Mouse (Mus musculus) ES-E14 (cell line): ENCODE measurements around the gene Tprkb. TPM values are rescaled to one million over a fixed set of nuclear protein-coding genes. Genes with fewer than 3 reads are reported as not detected.
"Not testable (repeated sequence)": the region's sequence is repeated elsewhere in the genome, so short reads cannot be mapped to it uniquely, and the experiment has no call there.

Experiments used
- DNase-seq: peaks from one replicate; pipeline ENCODE4 v3.0.0-alpha.2; 2013; ENCODE audit warnings: low read depth, low spot score
- H3K27ac ChIP-seq: 2 replicates; pipeline ENCODE4 v1.5.1; 2012; ENCODE audit warnings: low read depth, mild to moderate bottlenecking, low read length, moderate library complexity, mixed read lengths; ENCODE audit not compliant: poor library complexity, insufficient read depth, severe bottlenecking
- H3K36me3 ChIP-seq: 2 replicates; pipeline ENCODE4 v1.6.1; 2012; ENCODE audit warnings: mild to moderate bottlenecking, low read length, moderate library complexity, mixed read lengths; ENCODE audit not compliant: control insufficient read depth, poor library complexity, insufficient read depth, severe bottlenecking
- H3K4me1 ChIP-seq, 2 experiments: fragments of 150-350 bp in 1 of 2; sonication (generic) in 1 of 2; 2 replicates each; pipeline ENCODE4 v1.6.1; 2012; ENCODE audit warnings: low read length in 2 of 2, mild to moderate bottlenecking in 1 of 2, mixed read lengths in 1 of 2; ENCODE audit not compliant: control insufficient read depth in 2 of 2, insufficient read depth in 2 of 2, poor library complexity in 1 of 2
- H3K4me3 ChIP-seq, 2 experiments: fragments of 150-350 bp in 1 of 2; sonication (generic) in 1 of 2; 2 replicates each; pipeline ENCODE4 v1.5.1; 2012; ENCODE audit warnings: low read length in 2 of 2, low read depth in 1 of 2, mild to moderate bottlenecking in 1 of 2, mixed read lengths in 1 of 2; ENCODE audit not compliant: insufficient read depth in 1 of 2, poor library complexity in 1 of 2, severe bottlenecking in 1 of 2
- H3K9ac ChIP-seq: 2 replicates; pipeline ENCODE4 v1.6.1; 2012; ENCODE audit warnings: low read depth, mild to moderate bottlenecking, low read length, mixed read lengths; ENCODE audit not compliant: poor library complexity, insufficient read depth, severe bottlenecking
- H3K9me3 ChIP-seq: fragments of 150-350 bp; sonication (generic); 2 replicates; pipeline ENCODE4 v1.6.1; 2012; ENCODE audit warnings: low read depth, mild to moderate bottlenecking, low read length; ENCODE audit not compliant: control insufficient read depth, insufficient read depth
- CHD2 ChIP-seq: IDR thresholded peaks from 2 replicates; pipeline ENCODE4 v1.6.1; 2014; ENCODE audit warnings: mild to moderate bottlenecking, low read depth, low read length, inconsistent platforms
- HCFC1 ChIP-seq: IDR thresholded peaks from 2 replicates; pipeline ENCODE4 v1.6.1; 2012; ENCODE audit warnings: low read length, inconsistent platforms, borderline replicate concordance; ENCODE audit not compliant: insufficient read depth
- MAFK ChIP-seq: IDR thresholded peaks from 2 replicates; pipeline ENCODE4 v1.6.1; 2014; ENCODE audit warnings: mild to moderate bottlenecking, low read depth, low read length, inconsistent platforms; ENCODE audit not compliant: insufficient read depth
- ZC3H11A ChIP-seq: IDR thresholded peaks from 2 replicates; pipeline ENCODE4 v1.6.1; 2012; ENCODE audit warnings: low read depth, mild to moderate bottlenecking, inconsistent platforms, low read length, borderline replicate concordance
- ZNF384 ChIP-seq: IDR thresholded peaks from 2 replicates; pipeline ENCODE4 v1.6.1; 2012; ENCODE audit warnings: low read depth, low read length, inconsistent platforms
- in situ Hi-C, 2 experiments: fragments of 600-800 bp; cut with MboI; formaldehyde crosslinking; loops; one replicate each; pipeline ENCODE4 v1.15.1; 2025; ENCODE audit warnings: low sequenced_read_pairs in 2 of 2, inconsistent platforms in 1 of 2; ENCODE audit not compliant: unreplicated experiment in 2 of 2
- total RNA-seq: library from RNA; depleted of rRNA; stranded (reverse); fragments of 300-350 nt; gene quantifications from 2 replicates; pipeline ENCODE4 v1.2.3, GENCODE M21; 2012

Gene Tprkb
- total RNA-seq, 1 experiment, result 25.3 TPM

DNA sequence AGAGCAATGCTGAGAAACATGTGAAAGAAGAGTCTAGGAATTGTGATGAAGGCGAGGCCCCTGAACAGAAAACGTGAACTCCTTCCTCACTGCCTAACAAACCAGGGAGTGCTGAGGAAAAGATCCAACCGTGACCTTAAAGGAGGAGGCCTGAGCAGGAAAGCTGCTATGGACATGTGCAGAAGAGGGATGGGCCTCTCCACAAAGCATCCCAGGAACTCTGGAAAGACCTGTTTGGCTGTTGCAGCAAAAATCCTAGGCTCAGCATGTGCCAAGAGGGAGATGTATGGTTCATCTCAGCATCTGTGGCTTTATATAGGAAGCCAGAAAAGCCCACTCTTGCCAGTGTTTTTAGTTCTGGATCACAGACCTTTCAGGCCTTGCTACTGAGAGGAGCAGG lies 61.0 kb downstream of the Tprkb start:
- no peaks in the 10 kb centered on the region for H3K9me3 ChIP-seq
- no peaks in the 10 kb centered on the region for H3K36me3 ChIP-seq
- no peak overlapping the region for H3K9ac ChIP-seq
- H3K4me3 ChIP-seq, result no peak overlapping the region
- no peak for TF ChIP-seq ZNF384
- TF ChIP-seq ZC3H11A, result no peak
- TF ChIP-seq HCFC1, result no peak
- no peak for TF ChIP-seq CHD2
- TF ChIP-seq MAFK, result no peak
- no peaks in the 10 kb centered on the region for H3K4me1 ChIP-seq
- H3K27ac ChIP-seq, result no peak overlapping the region
- in situ Hi-C loops, result no loop called here
- no peak for DNase-seq

DNA sequence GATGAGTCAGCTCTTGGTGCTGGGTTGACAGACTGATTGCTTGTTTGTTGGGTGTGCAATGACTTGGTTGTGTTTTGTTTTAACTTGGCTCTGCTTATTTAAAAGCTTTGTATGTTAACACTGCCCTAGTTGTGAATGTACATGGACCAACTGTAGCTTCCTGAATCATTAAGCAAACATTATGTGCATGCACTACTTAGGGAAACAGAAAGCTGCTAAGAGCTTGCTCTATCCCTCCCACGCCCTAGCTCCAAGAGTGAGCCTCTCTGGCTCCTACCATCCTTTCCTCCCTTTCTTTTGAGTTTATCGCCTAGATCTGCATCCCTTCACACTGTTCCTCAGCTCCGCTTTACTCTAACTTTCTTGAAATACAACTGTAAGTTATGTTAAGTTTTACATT lies 61.7 kb downstream of the Tprkb start:
- H3K4me3 ChIP-seq, result no peak overlapping the region
- TF ChIP-seq ZC3H11A, result no peak
- TF ChIP-seq ZNF384, result no peak
- TF ChIP-seq HCFC1, result no peak
- H3K27ac ChIP-seq, result no peak overlapping the region
- no peak overlapping the region for H3K9ac ChIP-seq
- in situ Hi-C loops, result no loop called here
- H3K9me3 ChIP-seq, result no peaks in the 10 kb centered on the region
- H3K36me3 ChIP-seq, result no peaks in the 10 kb centered on the region
- DNase-seq, result no peak
- no peaks in the 10 kb centered on the region for H3K4me1 ChIP-seq

DNA sequence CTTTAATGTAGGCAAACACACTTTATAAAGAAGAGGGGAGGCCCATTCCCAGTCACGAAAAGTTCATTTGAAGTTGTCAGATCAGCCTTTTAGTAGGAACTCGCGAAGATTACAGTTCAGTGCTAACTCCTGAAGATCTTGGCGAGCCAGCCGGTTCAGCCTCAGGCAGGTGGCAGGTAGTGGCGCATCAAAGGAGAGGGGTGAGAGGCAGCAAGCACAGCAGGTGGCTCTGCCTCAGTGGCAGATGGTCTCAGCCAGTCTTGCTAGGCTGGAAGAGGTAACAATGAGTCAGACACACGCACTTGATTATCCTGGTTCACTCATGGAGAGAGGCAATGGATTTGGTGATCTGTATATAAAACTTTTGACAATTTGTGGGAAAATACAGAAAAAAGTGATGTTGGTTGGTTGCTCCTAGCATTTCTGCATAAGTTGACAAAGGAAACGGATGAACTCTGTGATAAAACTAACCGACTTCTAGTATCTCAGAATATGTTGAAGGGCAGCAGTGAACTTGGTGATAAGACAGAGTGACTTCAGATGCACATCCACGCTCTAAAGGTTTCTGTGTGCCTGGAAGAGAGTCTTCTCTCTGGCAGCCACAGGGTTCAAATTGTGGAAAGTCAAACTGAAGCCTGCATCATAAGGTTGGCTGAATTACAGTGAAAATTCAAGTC lies 63.4 kb downstream of the Tprkb start:
- no peak overlapping the region for H3K27ac ChIP-seq
- TF ChIP-seq MAFK (no peak), CHD2 (no peak), ZNF384 (no peak), ZC3H11A (no peak), HCFC1 (no peak)
- no peaks in the 10 kb centered on the region for H3K4me1 ChIP-seq
- no peak overlapping the region for H3K4me3 ChIP-seq
- in situ Hi-C loops, result no loop called here
- H3K9ac ChIP-seq, result no peak overlapping the region
- no peaks in the 10 kb centered on the region for H3K36me3 ChIP-seq
- no peaks in the 10 kb centered on the region for H3K9me3 ChIP-seq
- DNase-seq, result no peak

DNA sequence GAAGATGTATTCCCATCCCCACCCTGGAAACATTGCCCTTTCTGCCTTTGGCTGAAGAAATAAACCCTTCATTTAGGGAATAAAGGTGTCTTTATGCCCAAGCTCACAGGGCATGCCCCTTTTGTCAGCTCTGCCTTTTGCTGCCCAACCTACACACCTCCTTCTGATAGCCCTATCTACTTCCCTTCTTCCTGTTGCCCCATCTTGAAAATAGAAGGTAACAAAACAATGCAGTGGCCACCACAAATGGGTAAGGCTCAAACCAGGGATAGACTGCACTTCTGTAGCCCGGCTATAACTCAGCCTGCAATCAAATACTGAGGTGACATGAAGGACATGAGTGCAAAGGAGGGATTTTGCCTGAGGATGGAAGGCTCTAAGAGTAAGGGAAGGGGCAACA lies 64.1 kb downstream of the Tprkb start:
- H3K9me3 ChIP-seq, result no peaks in the 10 kb centered on the region
- no peaks in the 10 kb centered on the region for H3K4me1 ChIP-seq
- no peak overlapping the region for H3K9ac ChIP-seq
- DNase-seq, result no peak
- H3K36me3 ChIP-seq, result no peaks in the 10 kb centered on the region
- no peak overlapping the region for H3K27ac ChIP-seq
- in situ Hi-C loops, result no loop called here
- TF ChIP-seq CHD2 (no peak), ZC3H11A (no peak)
- no peak overlapping the region for H3K4me3 ChIP-seq

DNA sequence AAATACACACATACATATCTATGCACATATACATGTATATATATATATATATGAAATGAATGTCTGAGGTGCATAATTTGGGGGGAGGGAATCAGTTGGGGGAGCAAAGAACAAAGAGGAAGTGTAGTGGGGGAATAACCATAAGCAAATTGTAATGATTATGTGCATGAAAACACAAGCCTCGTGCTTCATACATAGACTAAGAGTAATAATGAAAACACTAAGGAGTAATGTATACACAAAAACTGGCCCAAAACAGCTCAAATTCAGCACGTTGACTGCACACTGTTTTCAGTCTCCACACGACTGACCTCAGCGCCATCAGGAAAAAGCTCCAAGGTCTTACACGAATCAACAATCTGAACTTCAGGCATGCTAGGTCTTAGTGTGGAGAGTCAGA lies 64.6 kb downstream of the Tprkb start:
- no peak overlapping the region for H3K4me3 ChIP-seq
- no peaks in the 10 kb centered on the region for H3K9me3 ChIP-seq
- no peaks in the 10 kb centered on the region for H3K4me1 ChIP-seq
- H3K9ac ChIP-seq, result no peak overlapping the region
- no peak overlapping the region for H3K27ac ChIP-seq
- H3K36me3 ChIP-seq, result no peaks in the 10 kb centered on the region
- in situ Hi-C loops, result no loop called here
- TF ChIP-seq ZNF384, result no peak
- no peak for TF ChIP-seq MAFK
- no peak for TF ChIP-seq ZC3H11A
- no peak for TF ChIP-seq CHD2
- TF ChIP-seq HCFC1, result no peak
- DNase-seq, result no peak

DNA sequence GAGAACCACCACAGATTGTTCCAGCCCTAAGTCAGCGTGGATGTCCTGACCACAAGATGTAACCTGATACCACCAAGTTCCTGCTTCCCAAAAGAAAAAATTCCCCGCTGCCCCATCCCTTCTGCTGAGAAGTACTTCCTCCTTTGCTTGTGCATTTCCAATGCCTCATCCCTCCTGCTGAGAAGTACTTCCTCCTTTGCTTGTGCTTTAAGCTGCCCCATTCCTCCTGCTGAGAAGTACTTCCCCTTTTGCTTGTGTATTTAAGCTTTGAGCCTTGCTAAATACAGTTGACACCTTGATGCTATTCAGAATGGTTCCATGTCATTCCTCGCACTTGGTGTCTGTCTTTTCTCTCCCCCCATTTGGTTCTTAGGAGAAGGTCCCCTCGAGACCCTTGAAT lies 67.1 kb downstream of the Tprkb start:
- DNase-seq, H3K9ac ChIP-seq, H3K27ac ChIP-seq, in situ Hi-C loops, H3K9me3 ChIP-seq, H3K36me3 ChIP-seq, H3K4me3 ChIP-seq, H3K4me1 ChIP-seq: not testable (repeated sequence)
